Mouse (Mus musculus): ENCODE measurements around the gene Lztr1.

Gene Lztr1

GRCm38 (mm10) chr16:17553910-17554685 lies 45.6 kb downstream of the Lztr1 start:
- in situ Hi-C loops (cut with MboI; ENCODE audit: unreplicated experiment in 2 of 2), result loop anchor here (10.0 to 25.0 kb wide), 2 partner anchors 181 to 483 kb away; partner anchors contain the start of gene Med15 (in 1 of the 2)

- in situ Hi-C loops (cut with MboI; ENCODE audit: unreplicated experiment in 2 of 2), result loop anchor here (5.0 to 25.0 kb wide), 3 partner anchors 180 to 483 kb away; partner anchors contain the start of gene Med15 (in 1 of the 2)
Measured at GRCm38 (mm10) chr16:17554702-17555101, 46.2 kb downstream of the Lztr1 start.

- in situ Hi-C loops (cut with MboI; ENCODE audit: unreplicated experiment in 2 of 2), result loop anchor here (5.0 to 25.0 kb wide), 3 partner anchors 179 to 481 kb away; partner anchors contain the start of gene Med15 (in 1 of the 2)
Measured at GRCm38 (mm10) chr16:17556180-17556579, 47.7 kb downstream of the Lztr1 start.

DNA sequence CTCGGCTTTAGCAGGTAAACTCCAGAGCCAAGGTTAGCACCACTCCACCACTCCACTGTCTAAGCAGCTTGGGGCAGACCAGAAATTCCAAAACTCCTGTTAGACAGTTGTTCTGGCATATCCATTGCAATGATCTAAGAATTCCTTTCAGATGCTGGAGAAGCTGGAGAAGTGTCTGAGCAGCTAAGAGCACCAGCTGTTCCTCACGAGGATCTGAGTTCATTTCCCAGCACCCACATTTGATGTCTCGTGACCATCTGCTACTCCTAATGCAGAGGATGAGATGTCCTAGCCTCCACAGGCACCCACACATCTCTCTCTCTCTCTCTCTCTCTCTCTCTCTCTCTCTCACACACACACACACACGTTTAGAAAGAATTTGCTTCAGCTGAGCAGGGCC lies 48.4 kb downstream of the Lztr1 start:
- in situ Hi-C loops (cut with MboI; ENCODE audit: unreplicated experiment in 2 of 2), result loop anchor here (5.0 to 25.0 kb wide), 3 partner anchors 178 to 480 kb away; partner anchors contain the start of gene Med15 (in 1 of the 2)

- in situ Hi-C loops (cut with MboI; ENCODE audit: unreplicated experiment in 2 of 2), result loop anchor here (5.0 to 25.0 kb wide), 3 partner anchors 177 to 479 kb away; partner anchors contain the start of gene Med15 (in 1 of the 2)
Measured at GRCm38 (mm10) chr16:17557947-17558480, 49.5 kb downstream of the Lztr1 start.

DNA sequence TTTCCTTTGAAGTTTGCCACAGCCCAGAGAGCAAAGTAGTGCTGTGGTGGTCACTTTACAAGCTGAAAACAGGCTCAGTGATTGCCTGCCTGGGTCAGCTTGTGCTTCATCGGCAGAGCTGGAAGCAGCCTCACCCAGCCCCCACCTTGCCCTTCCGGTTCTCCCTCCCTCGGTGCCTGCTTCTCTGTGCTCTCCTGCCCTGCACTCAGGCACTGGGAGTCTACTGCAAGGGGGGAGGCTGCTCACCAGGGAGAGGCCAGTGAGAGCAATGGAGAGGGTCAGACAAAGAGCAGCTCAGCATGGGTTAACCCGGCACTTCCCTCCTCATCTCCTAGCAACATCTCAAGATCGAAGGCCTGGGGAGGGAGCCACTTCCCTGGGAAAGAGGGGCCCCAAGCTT lies 50.3 kb downstream of the Lztr1 start:
- in situ Hi-C loops (cut with MboI; ENCODE audit: unreplicated experiment in 2 of 2), result loop anchor here (5.0 to 25.0 kb wide), 3 partner anchors 176 to 478 kb away; partner anchors contain the start of gene Med15 (in 1 of the 2)

GRCm38 (mm10) chr16:17559396-17560027 lies 51.0 kb downstream of the Lztr1 start:
- in situ Hi-C loops (cut with MboI; ENCODE audit: unreplicated experiment in 2 of 2), result loop anchor here (5.0 to 25.0 kb wide), 3 partner anchors 175 to 478 kb away; partner anchors contain the start of gene Med15 (in 1 of the 2)

DNA sequence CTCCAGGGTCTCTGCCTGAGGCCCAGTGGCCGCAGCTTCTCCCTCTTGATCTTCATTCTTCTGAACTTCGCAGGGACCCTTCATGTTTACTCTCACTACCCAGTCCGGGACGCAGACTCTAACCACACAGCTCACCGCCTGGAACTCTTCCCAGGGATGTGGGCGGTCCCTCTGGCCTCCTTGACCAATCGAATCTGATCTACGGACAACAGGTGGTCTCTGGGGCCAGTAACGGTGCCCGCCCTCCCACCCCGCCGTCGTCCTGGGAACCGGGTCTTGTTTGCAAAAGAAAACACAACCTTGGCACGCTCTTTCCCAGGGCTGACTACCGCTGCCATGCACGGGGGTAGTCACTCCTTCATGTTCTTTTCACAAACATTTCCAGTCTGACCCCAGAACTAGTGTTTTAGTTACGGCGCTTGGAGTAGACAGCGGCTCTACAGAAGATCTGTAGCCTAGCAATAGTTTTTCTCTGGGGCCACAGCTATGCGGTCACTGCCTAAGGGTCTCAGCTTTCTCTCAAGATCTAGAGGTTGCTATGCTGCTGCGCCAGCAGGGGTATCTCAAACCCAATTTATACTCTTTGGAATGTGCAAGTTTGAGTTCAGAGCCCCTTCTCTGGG lies 52.8 kb downstream of the Lztr1 start, which contains the start of gene Lrrc74b:
Gene Lrrc74b, minus strand, starts transcription at position 120 of the 623 bp plus-strand sequence.
- in situ Hi-C loops (cut with MboI; ENCODE audit: unreplicated experiment in 2 of 2), result loop anchor here (25.0 kb wide), 1 partner anchor 476 kb away; no protein-coding TSS in a partner anchor

- in situ Hi-C loops (cut with MboI; ENCODE audit: unreplicated experiment in 2 of 2), result loop anchor here (25.0 kb wide), 1 partner anchor 476 kb away; no protein-coding TSS in a partner anchor
Measured at GRCm38 (mm10) chr16:17561751-17562208, 53.3 kb downstream of the Lztr1 start, which contains the start of gene P2rx6. TSS of gene P2rx6 (plus strand) at chr16:17561885.

DNA sequence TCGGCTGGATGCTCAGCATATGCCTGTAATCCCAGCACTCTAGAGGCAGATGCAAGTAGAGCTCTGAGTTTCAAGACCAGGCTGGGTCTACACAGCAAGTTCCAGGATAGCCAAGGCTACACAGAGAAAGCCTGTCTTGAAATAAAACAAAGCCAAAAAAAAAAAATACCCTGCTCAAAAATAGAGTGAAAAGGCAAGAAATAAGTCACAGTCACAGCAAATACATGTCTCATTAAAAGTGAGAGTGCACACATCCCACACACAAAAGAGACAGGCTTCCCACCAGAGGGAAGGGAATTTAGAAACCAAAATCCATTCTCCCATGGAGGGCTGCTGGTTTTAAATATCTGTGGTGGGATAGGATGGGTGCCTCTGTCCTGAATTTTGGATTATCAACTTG lies 55.1 kb downstream of the Lztr1 start:
- in situ Hi-C loops (cut with MboI; ENCODE audit: unreplicated experiment in 2 of 2), result loop anchor here (25.0 kb wide), 1 partner anchor 474 kb away; no protein-coding TSS in a partner anchor

DNA sequence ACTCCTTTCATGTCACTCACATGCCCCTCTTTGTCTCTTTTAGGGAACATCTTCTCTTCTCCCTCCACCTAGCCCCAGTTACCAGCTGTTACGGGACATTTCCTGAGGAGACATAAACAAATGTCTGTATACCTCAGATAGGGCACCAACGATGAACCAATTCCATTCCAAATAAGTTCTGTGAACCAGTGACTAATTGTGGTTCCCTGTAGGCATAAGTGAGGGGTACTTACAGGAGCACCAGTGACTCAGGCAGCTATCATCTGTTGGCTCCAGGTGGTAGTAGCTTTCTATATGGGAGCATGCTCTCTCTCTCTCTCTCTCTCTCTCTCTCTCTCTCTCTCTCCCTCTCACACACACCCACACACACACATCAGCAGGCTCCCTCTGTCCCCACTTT lies 55.7 kb downstream of the Lztr1 start:
- in situ Hi-C loops (cut with MboI; ENCODE audit: unreplicated experiment in 2 of 2), result loop anchor here (25.0 kb wide), 1 partner anchor 473 kb away; no protein-coding TSS in a partner anchor

DNA sequence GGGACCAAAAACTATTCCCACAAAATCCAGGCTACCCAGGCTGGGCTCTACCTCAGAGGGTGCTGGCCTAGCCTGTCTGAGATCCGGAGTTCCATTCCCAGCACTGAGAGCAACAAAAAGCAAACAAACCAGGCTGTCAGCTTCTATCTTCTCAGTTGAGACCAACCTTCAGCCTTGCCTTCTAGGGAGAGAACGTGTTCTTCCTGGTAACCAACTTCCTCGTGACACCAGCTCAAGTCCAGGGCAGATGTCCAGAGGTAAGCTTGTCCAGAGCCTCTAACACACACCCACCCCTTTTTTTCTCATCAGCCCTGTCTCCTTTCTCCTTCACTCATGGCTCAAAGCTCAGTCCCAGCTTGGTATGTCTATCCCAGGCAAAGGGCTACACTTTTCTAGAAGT lies 56.3 kb downstream of the Lztr1 start:
- in situ Hi-C loops (cut with MboI; ENCODE audit: unreplicated experiment in 2 of 2), result loop anchor here (25.0 kb wide), 1 partner anchor 473 kb away; no protein-coding TSS in a partner anchor

GRCm38 (mm10) chr16:17566186-17566585 lies 57.7 kb downstream of the Lztr1 start:
- in situ Hi-C loops (cut with MboI; ENCODE audit: unreplicated experiment in 2 of 2), result loop anchor here (25.0 kb wide), 1 partner anchor 471 kb away; no protein-coding TSS in a partner anchor

All from v-Abl transformed pro-B cells (cell line).